Mouse (Mus musculus): Measurements from ENCODE around the gene Nog. TPM values are rescaled to one million over a fixed set of nuclear protein-coding genes. Genes with fewer than 3 reads are reported as not detected.

Gene Nog
- polyA plus RNA-seq, 1 experiment = 14.2 TPM

DNA sequence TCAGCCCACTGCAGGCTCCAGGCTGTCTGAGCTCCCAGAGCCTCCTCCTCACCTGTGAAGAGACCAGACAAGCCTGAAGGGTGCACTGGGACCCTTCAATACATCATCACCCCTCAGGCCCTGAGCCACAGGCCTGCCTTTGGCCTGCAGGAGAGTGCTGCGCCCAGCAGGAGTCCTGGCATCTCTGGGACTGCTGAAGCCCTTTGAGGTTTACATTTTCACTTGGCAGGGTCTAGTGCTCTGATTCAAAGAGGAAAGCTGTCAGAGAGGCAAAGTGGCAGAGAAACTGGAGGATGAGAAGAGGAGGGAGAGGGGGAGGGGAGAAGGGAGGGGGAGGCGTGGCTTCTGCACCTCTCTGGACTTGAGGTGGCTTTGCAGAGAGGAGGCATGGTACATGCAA lies 44.2 kb downstream of the Nog start:
- Histone ChIP-seq H3K36me3 (ENCODE audit: control insufficient read depth, insufficient read depth, low read length, poor library complexity, severe bottlenecking) (no peaks in the 10 kb centered on the region), H3K4me1 (ENCODE audit: control insufficient read depth, insufficient read depth, low read length) (no peaks in the 10 kb centered on the region), H3K9me3 (replicated peaks; ENCODE audit: control insufficient read depth, insufficient read depth, low read length, poor library complexity, severe bottlenecking) (no peaks in the 10 kb centered on the region), H3K9ac (ENCODE audit: low read depth, poor library complexity, severe bottlenecking) (no peak overlapping the region), H3K27me3 (ENCODE audit: control insufficient read depth, insufficient read depth, low read length, poor library complexity, severe bottlenecking) (no peaks in the 10 kb centered on the region), H3K4me3 (ENCODE audit: low read depth, low read length) (no peak overlapping the region), H3K27ac (ENCODE audit: insufficient read depth, low read length) (no peak overlapping the region)
- TF ChIP-seq POLR2A (IDR thresholded peaks at IDR 0.05; ENCODE audit: insufficient read depth, low read length) (no peak), EP300 (IDR thresholded peaks at IDR 0.05; ENCODE audit: insufficient read depth, low read depth, low read length) (no peak), CTCF (IDR thresholded peaks at IDR 0.05; ENCODE audit: low read depth, low read length) (no peak)

- TF ChIP-seq POLR2A (IDR thresholded peaks at IDR 0.05; ENCODE audit: insufficient read depth, low read length) = no peak
- no peak for TF ChIP-seq CTCF (IDR thresholded peaks at IDR 0.05; ENCODE audit: low read depth, low read length)
- no peak for TF ChIP-seq EP300 (IDR thresholded peaks at IDR 0.05; ENCODE audit: insufficient read depth, low read depth, low read length)
- no peaks in the 10 kb centered on the region for H3K36me3 ChIP-seq (ENCODE audit: control insufficient read depth, insufficient read depth, low read length, poor library complexity, severe bottlenecking)
- no peaks in the 10 kb centered on the region for H3K4me1 ChIP-seq (ENCODE audit: control insufficient read depth, insufficient read depth, low read length)
- no peak overlapping the region for H3K4me3 ChIP-seq (ENCODE audit: low read depth, low read length)
- H3K27ac ChIP-seq (ENCODE audit: insufficient read depth, low read length) = no peak overlapping the region
- H3K9ac ChIP-seq (ENCODE audit: low read depth, poor library complexity, severe bottlenecking) = no peak overlapping the region
- H3K27me3 ChIP-seq (ENCODE audit: control insufficient read depth, insufficient read depth, low read length, poor library complexity, severe bottlenecking) = no peaks in the 10 kb centered on the region
- H3K9me3 ChIP-seq (replicated peaks; ENCODE audit: control insufficient read depth, insufficient read depth, low read length, poor library complexity, severe bottlenecking) = no peaks in the 10 kb centered on the region; the same call in 1 of the 2 replicates
Observed at GRCm38 (mm10) chr11:89253973-89254372, 48.2 kb downstream of the Nog start.

Other genes starting within 250 kb of the Nog start
- gene Dgke, start 235.5 kb downstream of the Nog start, polyA plus RNA-seq (2011; ENCODE audit: insufficient read depth, insufficient read length, low read depth, missing spikeins) = 11.3 and 12.8 TPM in 2 replicates
- not detected in 2 replicates for gene Gm525, start 228.5 kb downstream of the Nog start, polyA plus RNA-seq (2011; ENCODE audit: insufficient read depth, insufficient read length, low read depth, missing spikeins)